7 mouse cellular contexts compared by ENCODE assay signal in genomic region chr8:89849416-89850208, GRCm38 (mm10).
A peak's percentile ranks its signal among the peaks of the same experiment; 100 is the strongest.
DNase-seq lines count a peak whose midpoint lies in the region; ATAC-seq and TF ChIP-seq lines count a peak whose summit lies in the region.

No protein-coding gene starts in this region.

- H3K4me1 ChIP-seq in testis, adult 2 months (ENCODE audit: control insufficient read depth, insufficient read depth, low read length) = no peaks in the 10 kb centered on the region
- peaks cover 6% of the 10 kb centered on the region; the same call in 1 of the 2 replicates for H3K4me1 ChIP-seq in hindbrain, embryonic 10.5 days (replicated peaks)
- H3K4me1 ChIP-seq in neural tube, embryonic 15.5 days = peaks cover 9% of the 10 kb centered on the region

- H3K9me3 ChIP-seq in hindbrain, embryonic 10.5 days = no peaks in the 10 kb centered on the region
- H3K9me3 ChIP-seq in neural tube, embryonic 15.5 days (replicated peaks) = no peaks in the 10 kb centered on the region

- no peaks in the 10 kb centered on the region for H3K27me3 ChIP-seq in testis, adult 2 months (ENCODE audit: control insufficient read depth, insufficient read depth, low read length)
- H3K27me3 ChIP-seq in hindbrain, embryonic 10.5 days (ENCODE audit: insufficient read depth, poor library complexity, severe bottlenecking) = no peaks in the 10 kb centered on the region
- H3K27me3 ChIP-seq in neural tube, embryonic 15.5 days (replicated peaks) = no peaks in the 10 kb centered on the region

- no peak overlapping the region for H3K4me2 ChIP-seq in neural tube, embryonic 15.5 days

- no peak overlapping the region for H3K9ac ChIP-seq in neural tube, embryonic 15.5 days (replicated peaks)

- no peak for TF ChIP-seq POLR2A in testis, adult 2 months (IDR thresholded peaks at IDR 0.05; ENCODE audit: control insufficient read depth, low read depth, low read length)

- no peak for DNase-seq in testis, postnatal 14 days (ENCODE audit: low spot score)
- peak; percentile 43 for DNase-seq in embryo, embryonic 11.5 days (ENCODE audit: low read depth, low spot score)
- peak; percentile 63 for DNase-seq in hindbrain, embryonic 10.5 days (ENCODE audit: low spot score)
- peak; percentile 34 to 62 for DNase-seq in left cerebral cortex, adult 8-10 months (ENCODE audit: low spot score in 2 of 2)
- DNase-seq in thymus, postnatal 10 days (ENCODE audit: low spot score in 2 of 2) = no peak

- no peaks in the 10 kb centered on the region for H3K36me3 ChIP-seq in testis, adult 2 months (ENCODE audit: control insufficient read depth, insufficient read depth, low read length)
- no peaks in the 10 kb centered on the region for H3K36me3 ChIP-seq in hindbrain, embryonic 10.5 days
- no peaks in the 10 kb centered on the region for H3K36me3 ChIP-seq in neural tube, embryonic 15.5 days

- 61% methylated on average over 7 of the region's 7 CpGs for WGBS in hindbrain, embryonic 10.5 days
- WGBS in neural tube, embryonic 15.5 days = 50% methylated on average over 7 of the region's 7 CpGs

- H3K27ac ChIP-seq in testis, adult 2 months (ENCODE audit: control insufficient read depth, insufficient read depth, low read depth, low read length) = no peak overlapping the region
- peak overlapping the region; percentile 35; the same call in 1 of the 2 replicates for H3K27ac ChIP-seq in hindbrain, embryonic 10.5 days
- peak overlapping the region; percentile 78 for H3K27ac ChIP-seq in neural tube, embryonic 15.5 days (replicated peaks)

- H3K4me3 ChIP-seq in testis, adult 2 months (ENCODE audit: control insufficient read depth, low read depth, low read length) = no peak overlapping the region
- H3K4me3 ChIP-seq in hindbrain, embryonic 10.5 days = no peak overlapping the region
- H3K4me3 ChIP-seq in neural tube, embryonic 15.5 days (replicated peaks) = no peak overlapping the region

- ATAC-seq in neural tube, embryonic 15.5 days (ENCODE audit: low FRiP score) = peak; percentile 82; the same call in 1 of the 2 replicates

- peak; percentile 28; the same call in 1 of the 2 replicates for TF ChIP-seq CTCF in testis, adult 2 months (IDR thresholded peaks at IDR 0.05; ENCODE audit: control insufficient read depth, insufficient read depth, insufficient replicate concordance, low read depth, low read length)

Comparison
In these comparisons a context has a peak if more than half of its experiments do, and no peak if none do; other contexts are left out.
1. DNase-seq: peak in embryo, embryonic 11.5 days (single experiment), hindbrain, embryonic 10.5 days (single experiment) and left cerebral cortex, adult 8-10 months (2 of 2); none in testis, postnatal 14 days (single experiment) and thymus, postnatal 10 days (0 of 2).